Mouse (Mus musculus) left cerebral cortex, postnatal 36 days (tissue): ENCODE measurements at regions not wholly inside any gene's neighbourhood (a gene's known extent, or its start where the extent isn't known, plus 50 kb on each side); places are given as distances from the start of the nearest gene placed in this dataset.
"Not testable (repeated sequence)": the region's sequence is repeated elsewhere in the genome, so short reads cannot be mapped to it uniquely, and the experiment has no call there.

ENCODE experiments used
- DNase-seq, 2 experiments: peaks; one replicate each; pipeline ENCODE4 v3.0.0; 2021 to 2022; ENCODE audit warnings: low spot score in 2 of 2, mixed read lengths in 1 of 2
- intact Hi-C: fragments of 180-260 bp; cut with DNase I; formaldehyde crosslinking; loops from one replicate; pipeline ENCODE4 v1.15.1; 2025

- intact Hi-C loops = no loop called here
- DNase-seq = no peak
Measured at GRCm38 (mm10) chr13:52116241-52116640, 269.8 kb downstream of the Gadd45g start.

GRCm38 (mm10) chr13:52116756-52117155 lies 270.3 kb downstream of the Gadd45g start:
- DNase-seq = no peak
- intact Hi-C loops = no loop called here

- intact Hi-C loops = no loop called here
- DNase-seq = no peak
Measured at GRCm38 (mm10) chr13:52120795-52121194, 274.3 kb downstream of the Gadd45g start.

GRCm38 (mm10) chr13:52125037-52125436 lies 278.6 kb downstream of the Gadd45g start:
- DNase-seq = no peak
- intact Hi-C loops = no loop called here

GRCm38 (mm10) chr13:52127751-52128150 lies 281.3 kb downstream of the Gadd45g start:
- DNase-seq = no peak
- intact Hi-C loops = no loop called here

GRCm38 (mm10) chr13:52129466-52129865 lies 283.0 kb downstream of the Gadd45g start:
- intact Hi-C loops = no loop called here
- no peak for DNase-seq

- DNase-seq = no peak
- intact Hi-C loops = no loop called here
Measured at GRCm38 (mm10) chr13:52133202-52133601, 286.7 kb downstream of the Gadd45g start.

GRCm38 (mm10) chr13:52138331-52138945 lies 292.0 kb downstream of the Gadd45g start:
- intact Hi-C loops = no loop called here

GRCm38 (mm10) chr13:52139140-52139809 lies 292.8 kb downstream of the Gadd45g start:
- intact Hi-C loops = no loop called here
- DNase-seq = no peak

More at GRCm38 (mm10) chr13:52138331-52138945, 292.0 kb downstream of the Gadd45g start:
- DNase-seq = no peak

- intact Hi-C loops = no loop called here
- no peak for DNase-seq
Measured at GRCm38 (mm10) chr13:52140221-52140620, 293.7 kb downstream of the Gadd45g start.

GRCm38 (mm10) chr13:52144066-52144465 lies 297.6 kb downstream of the Gadd45g start:
- intact Hi-C loops, DNase-seq: not testable (repeated sequence)

GRCm38 (mm10) chr13:52145926-52146325 lies 299.4 kb downstream of the Gadd45g start:
- intact Hi-C loops = no loop called here
- DNase-seq = no peak

- no peak for DNase-seq
- intact Hi-C loops = no loop called here
Measured at GRCm38 (mm10) chr13:52150281-52150680, 303.8 kb downstream of the Gadd45g start.

GRCm38 (mm10) chr13:52151777-52152176 lies 305.3 kb downstream of the Gadd45g start:
- intact Hi-C loops = no loop called here
- DNase-seq = no peak

GRCm38 (mm10) chr13:52152221-52152620 lies 305.7 kb downstream of the Gadd45g start:
- intact Hi-C loops = no loop called here
- DNase-seq = no peak

- intact Hi-C loops = no loop called here
- no peak for DNase-seq
Measured at GRCm38 (mm10) chr13:52153030-52153429, 306.6 kb downstream of the Gadd45g start.

GRCm38 (mm10) chr13:52153576-52153975 lies 307.1 kb downstream of the Gadd45g start:
- DNase-seq = no peak
- intact Hi-C loops = no loop called here

GRCm38 (mm10) chr13:52154111-52154843 lies 307.8 kb downstream of the Gadd45g start:
- intact Hi-C loops = no loop called here
- DNase-seq = peak; percentile 17 to 19

GRCm38 (mm10) chr13:52154844-52155587 lies 308.5 kb downstream of the Gadd45g start:
- peak; percentile 19 to 33 for DNase-seq
- intact Hi-C loops = no loop called here

- intact Hi-C loops = no loop called here
- DNase-seq = no peak
Measured at GRCm38 (mm10) chr13:52155588-52156086, 309.2 kb downstream of the Gadd45g start.
